Mouse (Mus musculus): ENCODE data around the gene Yars. TPM values are rescaled to one million over a fixed set of nuclear protein-coding genes. Genes with fewer than 3 reads are reported as not detected.

Gene Yars
- 10 to 100 TPM; 47.4 to 56.5 TPM for total RNA-seq (2023)

GRCm38 (mm10) chr4:129189542-129190519, at the start of gene Yars, which contains the start of gene S100pbp:
Yars (plus strand) TSS chr4:129189760.
S100pbp (minus strand) TSS chr4:129189727.

GRCm38 (mm10) chr4:129261196-129261595, 71.6 kb downstream of the Yars start, which contains the start of gene C77080:
C77080 (minus strand) TSS chr4:129261404.

Other genes starting within 250 kb of the Yars start
- under 1 TPM in 1 of 2 experiments, not detected in 1; 0.61 TPM for gene Azin2, start 227.3 kb upstream of the Yars start, total RNA-seq (2023)
- 10 to 100 TPM; 79.6 to 80.1 TPM for gene Ak2, start 197.8 kb upstream of the Yars start, total RNA-seq (2023)
- gene Rnf19b, start 131.5 kb upstream of the Yars start, total RNA-seq (2023) = 100 to 1,000 TPM; 117 to 145 TPM
- not detected for gene Tmem54, start 84.2 kb upstream of the Yars start, total RNA-seq (2023)
- gene Hpca, start 67.7 kb upstream of the Yars start, total RNA-seq (2023) = not detected
- not detected for gene Fndc5, start 52.8 kb upstream of the Yars start, total RNA-seq (2023)
- 10 to 100 TPM; 51.9 to 52.3 TPM for gene S100pbp, start within 50 bp of the Yars start, total RNA-seq (2023)
- under 1 TPM; 0.21 to 0.29 TPM for gene C77080, start 71.6 kb downstream of the Yars start, total RNA-seq (2023)
- not detected for gene Sync, start 97.9 kb downstream of the Yars start, total RNA-seq (2023)
- 100 to 1,000 TPM; 148 to 152 TPM for gene Rbbp4, start 145.6 kb downstream of the Yars start, total RNA-seq (2023)
- 10 to 100 TPM; 41.3 to 51.8 TPM for gene Zbtb8os, start 145.9 kb downstream of the Yars start, total RNA-seq (2023)
- gene Zbtb8a, start 188.4 kb downstream of the Yars start, total RNA-seq (2023) = 1 to 10 TPM; 2.3 to 3.3 TPM

Data from B cell, adult 67 days (primary cell).